In genomic region chr4:96591791-96592150, GRCm38 (mm10) we compare ENCODE assay signal across 8 mouse cellular contexts. TPM values are rescaled to one million over a fixed set of nuclear protein-coding genes. Genes with fewer than 3 reads are reported as not detected.
DNase-seq lines count a peak whose midpoint lies in the region; ATAC-seq and TF ChIP-seq lines count a peak whose summit lies in the region.

No protein-coding gene starts in this region.

- H3K4me3 ChIP-seq in heart, embryonic 11.5 days (ENCODE audit: low read depth, low read length), result peak overlapping the region; percentile 48
- H3K4me3 ChIP-seq in embryonic facial prominence, embryonic 11.5 days (ENCODE audit: low read depth, low read length), result no peak overlapping the region
- H3K4me3 ChIP-seq in heart, embryonic 16.5 days (ENCODE audit: low read length), result peak overlapping the region; percentile 54
- no peak overlapping the region for H3K4me3 ChIP-seq in liver, embryonic 14.5 days (ENCODE audit: insufficient read depth in 1 of 2, low read depth in 2 of 2, low read length in 2 of 2)
- H3K4me3 ChIP-seq in neural tube, embryonic 15.5 days (replicated peaks), result peak overlapping the region; percentile 39

- no peaks in the 10 kb centered on the region for H3K27me3 ChIP-seq in heart, embryonic 11.5 days (ENCODE audit: control insufficient read depth, insufficient read depth, low read length)
- H3K27me3 ChIP-seq in embryonic facial prominence, embryonic 11.5 days (ENCODE audit: control insufficient read depth, insufficient read depth, low read length), result no peaks in the 10 kb centered on the region
- no peaks in the 10 kb centered on the region for H3K27me3 ChIP-seq in heart, embryonic 16.5 days (ENCODE audit: control insufficient read depth, insufficient read depth, low read length)
- H3K27me3 ChIP-seq in liver, embryonic 14.5 days (ENCODE audit: control insufficient read depth, insufficient read depth, low read length), result no peaks in the 10 kb centered on the region
- no peaks in the 10 kb centered on the region for H3K27me3 ChIP-seq in neural tube, embryonic 15.5 days (replicated peaks)

- no peaks in the 10 kb centered on the region for H3K36me3 ChIP-seq in heart, embryonic 11.5 days (ENCODE audit: control insufficient read depth, insufficient read depth, low read length)
- H3K36me3 ChIP-seq in embryonic facial prominence, embryonic 11.5 days (replicated peaks; ENCODE audit: control insufficient read depth, insufficient read depth, low read depth, low read length), result no peaks in the 10 kb centered on the region
- H3K36me3 ChIP-seq in heart, embryonic 16.5 days (ENCODE audit: control insufficient read depth, insufficient read depth), result no peaks in the 10 kb centered on the region
- no peaks in the 10 kb centered on the region for H3K36me3 ChIP-seq in liver, embryonic 14.5 days (replicated peaks; ENCODE audit: control insufficient read depth, insufficient read depth, low read depth)
- H3K36me3 ChIP-seq in neural tube, embryonic 15.5 days, result no peaks in the 10 kb centered on the region

- peak; percentile 39; the same call in 1 of the 2 replicates for ATAC-seq in heart, embryonic 11.5 days (replicated peaks; ENCODE audit: insufficient number of reproducible peaks, low FRiP score, low TSS enrichment)
- ATAC-seq in embryonic facial prominence, embryonic 11.5 days (replicated peaks; ENCODE audit: insufficient number of reproducible peaks, low FRiP score, low TSS enrichment, low read depth), result peak; percentile 65; the same call in 1 of the 2 replicates
- peak; percentile 85 for ATAC-seq in heart, embryonic 16.5 days (replicated peaks; ENCODE audit: extremely low read depth, insufficient read depth, low FRiP score)
- no peak for ATAC-seq in liver, embryonic 14.5 days (ENCODE audit: insufficient read depth)
- peak; percentile 74 for ATAC-seq in neural tube, embryonic 15.5 days (ENCODE audit: low FRiP score)
- ATAC-seq in inflammation-experienced regulatory T-cells, adult 6 months, result no peak

- H3K4me2 ChIP-seq in heart, embryonic 11.5 days, result peak overlapping the region; percentile 81
- no peak overlapping the region for H3K4me2 ChIP-seq in embryonic facial prominence, embryonic 11.5 days (ENCODE audit: low read depth, low read length)
- peak overlapping the region; percentile 73 for H3K4me2 ChIP-seq in heart, embryonic 16.5 days (ENCODE audit: low read depth, low read length)
- H3K4me2 ChIP-seq in liver, embryonic 14.5 days (ENCODE audit: low read depth), result peak overlapping the region; percentile 38; the same call in 1 of the 2 replicates
- peak overlapping the region; percentile 61 for H3K4me2 ChIP-seq in neural tube, embryonic 15.5 days

- no peak for TF ChIP-seq EP300 in liver, embryonic 14.5 days (IDR thresholded peaks at IDR 0.05; ENCODE audit: low read depth)

- H3K4me1 ChIP-seq in heart, embryonic 11.5 days (ENCODE audit: control insufficient read depth, insufficient read depth, low read length), result peaks cover 4% of the 10 kb centered on the region
- no peaks in the 10 kb centered on the region for H3K4me1 ChIP-seq in embryonic facial prominence, embryonic 11.5 days (ENCODE audit: control insufficient read depth, insufficient read depth, low read length)
- H3K4me1 ChIP-seq in heart, embryonic 16.5 days (ENCODE audit: control insufficient read depth, insufficient read depth, low read length), result no peaks in the 10 kb centered on the region
- H3K4me1 ChIP-seq in liver, embryonic 14.5 days (replicated peaks; ENCODE audit: control insufficient read depth in 2 of 2, insufficient read depth in 2 of 2, low read length in 1 of 2), result no peaks in the 10 kb centered on the region
- H3K4me1 ChIP-seq in neural tube, embryonic 15.5 days, result peaks cover 9% of the 10 kb centered on the region; the same call in 1 of the 2 replicates

- TF ChIP-seq CTCF in liver, embryonic 14.5 days (IDR thresholded peaks at IDR 0.05; ENCODE audit: low read depth), result no peak

- no peak for DNase-seq in heart, adult 9 months (ENCODE audit: low spot score in 2 of 2)
- no peak for DNase-seq in embryonic facial prominence, embryonic 11.5 days (ENCODE audit: low spot score)
- DNase-seq in kidney, postnatal 10 days, result peak; percentile 72
- no peak for DNase-seq in liver, embryonic 14.5 days (ENCODE audit: low read depth in 3 of 3, low spot score in 3 of 3)

- 26% methylated on average over 4 of the region's 4 CpGs for WGBS in heart, embryonic 11.5 days (ENCODE audit: insufficient replicate concordance)
- WGBS in embryonic facial prominence, embryonic 11.5 days, result 33% methylated on average over 4 of the region's 4 CpGs
- 18% methylated on average over 4 of the region's 4 CpGs for WGBS in heart, embryonic 16.5 days
- 33% methylated on average over 4 of the region's 4 CpGs for WGBS in liver, embryonic 14.5 days (ENCODE audit: insufficient replicate concordance)
- WGBS in neural tube, embryonic 15.5 days, result 35% methylated on average over 4 of the region's 4 CpGs

- no peaks in the 10 kb centered on the region for H3K9me3 ChIP-seq in heart, embryonic 11.5 days (replicated peaks; ENCODE audit: control insufficient read depth, low read length)
- no peaks in the 10 kb centered on the region for H3K9me3 ChIP-seq in embryonic facial prominence, embryonic 11.5 days (replicated peaks; ENCODE audit: control insufficient read depth, low read length)
- no peaks in the 10 kb centered on the region for H3K9me3 ChIP-seq in heart, embryonic 16.5 days (replicated peaks; ENCODE audit: control insufficient read depth, low read length)
- no peaks in the 10 kb centered on the region for H3K9me3 ChIP-seq in liver, embryonic 14.5 days (ENCODE audit: control insufficient read depth, low read length)
- no peaks in the 10 kb centered on the region for H3K9me3 ChIP-seq in neural tube, embryonic 15.5 days (replicated peaks)

- no peak overlapping the region for H3K9ac ChIP-seq in heart, embryonic 11.5 days (ENCODE audit: low read depth, low read length)
- no peak overlapping the region for H3K9ac ChIP-seq in embryonic facial prominence, embryonic 11.5 days (replicated peaks; ENCODE audit: low read length)
- H3K9ac ChIP-seq in heart, embryonic 16.5 days (ENCODE audit: low read length), result no peak overlapping the region; the same call in 1 of the 2 replicates
- no peak overlapping the region for H3K9ac ChIP-seq in liver, embryonic 14.5 days (replicated peaks)
- H3K9ac ChIP-seq in neural tube, embryonic 15.5 days (replicated peaks), result peak overlapping the region; percentile 34; the same call in 1 of the 2 replicates

- no peak overlapping the region for H3K27ac ChIP-seq in heart, embryonic 11.5 days (ENCODE audit: low read depth, low read length)
- H3K27ac ChIP-seq in embryonic facial prominence, embryonic 11.5 days (replicated peaks; ENCODE audit: low read depth, low read length), result no peak overlapping the region
- H3K27ac ChIP-seq in heart, embryonic 16.5 days (ENCODE audit: low read length), result peak overlapping the region; percentile 59
- H3K27ac ChIP-seq in liver, embryonic 14.5 days, result no peak overlapping the region
- H3K27ac ChIP-seq in neural tube, embryonic 15.5 days (replicated peaks), result peak overlapping the region; percentile 71; the same call in 1 of the 2 replicates

RNA-seq across cellular contexts. Expression of gene Cyp2j9, which starts 0.4 kb away (rescaled TPM):
- polyA plus RNA-seq in heart, embryonic 11.5 days (2014; fragmentation: Nextera tagmentation; extraction: Ambion mirVana), result 0.64 and 0.66 TPM in 2 replicates
- polyA plus RNA-seq in embryonic facial prominence, embryonic 11.5 days (2014; fragmentation: Nextera tagmentation; extraction: Ambion mirVana), result 1.1 and 1.8 TPM in 2 replicates
- 1.3 TPM in 2 replicates for polyA plus RNA-seq in heart, embryonic 16.5 days (2015; fragmentation: Nextera tagmentation; extraction: Ambion mirVana)
- polyA plus RNA-seq in liver, embryonic 14.5 days (2012; rRNA removed), result 0.09 TPM in 2 replicates
- polyA plus RNA-seq in liver, embryonic 14.5 days (2014; fragmentation: Nextera tagmentation; extraction: Ambion mirVana), result 0.22 TPM in 1 of 2 replicates, not detected in the other
- polyA plus RNA-seq in neural tube, embryonic 15.5 days (2015; fragmentation: Nextera tagmentation; extraction: Ambion mirVana), result 8.1 and 8.7 TPM in 2 replicates
- under 1 TPM in 1 of 3 experiments, not detected in 2; 0.16 TPM for polyA plus RNA-seq in inflammation-experienced regulatory T-cells, adult 6 months (2017; shearing (Covaris generic))

RNA-seq across cellular contexts. Expression of gene Cyp2j6, which starts 38.3 kb away (rescaled TPM):
- 4.5 TPM in 2 replicates for polyA plus RNA-seq in heart, embryonic 11.5 days (2014; fragmentation: Nextera tagmentation; extraction: Ambion mirVana)
- 5.8 and 7.0 TPM in 2 replicates for polyA plus RNA-seq in embryonic facial prominence, embryonic 11.5 days (2014; fragmentation: Nextera tagmentation; extraction: Ambion mirVana)
- polyA plus RNA-seq in heart, embryonic 16.5 days (2015; fragmentation: Nextera tagmentation; extraction: Ambion mirVana), result 4.4 and 4.9 TPM in 2 replicates
- polyA plus RNA-seq in liver, embryonic 14.5 days (2012; rRNA removed), result 0.36 and 0.63 TPM in 2 replicates
- polyA plus RNA-seq in liver, embryonic 14.5 days (2014; fragmentation: Nextera tagmentation; extraction: Ambion mirVana), result 0.78 and 1.1 TPM in 2 replicates
- polyA plus RNA-seq in neural tube, embryonic 15.5 days (2015; fragmentation: Nextera tagmentation; extraction: Ambion mirVana), result 6.2 and 7.2 TPM in 2 replicates
- not detected for polyA plus RNA-seq in inflammation-experienced regulatory T-cells, adult 6 months (2017; shearing (Covaris generic))

Comparison
In these comparisons a context has a peak if more than half of its experiments do, and no peak if none do; other contexts are left out.
1. H3K27ac ChIP-seq: peak in heart, embryonic 16.5 days (single experiment) and neural tube, embryonic 15.5 days (single experiment); none in heart, embryonic 11.5 days (single experiment), embryonic facial prominence, embryonic 11.5 days (single experiment) and liver, embryonic 14.5 days (single experiment).
2. ATAC-seq: peak in heart, embryonic 11.5 days (single experiment), embryonic facial prominence, embryonic 11.5 days (single experiment), heart, embryonic 16.5 days (single experiment) and neural tube, embryonic 15.5 days (single experiment); none in liver, embryonic 14.5 days (single experiment) and inflammation-experienced regulatory T-cells, adult 6 months (single experiment).
3. H3K4me3 ChIP-seq: peak in heart, embryonic 11.5 days (single experiment), heart, embryonic 16.5 days (single experiment) and neural tube, embryonic 15.5 days (single experiment); none in embryonic facial prominence, embryonic 11.5 days (single experiment) and liver, embryonic 14.5 days (0 of 2).